Mouse (Mus musculus): ENCODE results near the gene Nme1. TPM values are rescaled to one million over a fixed set of nuclear protein-coding genes. Genes with fewer than 3 reads are reported as not detected.

Gene Nme1
- 9.5 and 87.1 TPM in 2 replicates for polyA plus RNA-seq (2012; ENCODE audit: insufficient read depth, low replicate concordance)

DNA sequence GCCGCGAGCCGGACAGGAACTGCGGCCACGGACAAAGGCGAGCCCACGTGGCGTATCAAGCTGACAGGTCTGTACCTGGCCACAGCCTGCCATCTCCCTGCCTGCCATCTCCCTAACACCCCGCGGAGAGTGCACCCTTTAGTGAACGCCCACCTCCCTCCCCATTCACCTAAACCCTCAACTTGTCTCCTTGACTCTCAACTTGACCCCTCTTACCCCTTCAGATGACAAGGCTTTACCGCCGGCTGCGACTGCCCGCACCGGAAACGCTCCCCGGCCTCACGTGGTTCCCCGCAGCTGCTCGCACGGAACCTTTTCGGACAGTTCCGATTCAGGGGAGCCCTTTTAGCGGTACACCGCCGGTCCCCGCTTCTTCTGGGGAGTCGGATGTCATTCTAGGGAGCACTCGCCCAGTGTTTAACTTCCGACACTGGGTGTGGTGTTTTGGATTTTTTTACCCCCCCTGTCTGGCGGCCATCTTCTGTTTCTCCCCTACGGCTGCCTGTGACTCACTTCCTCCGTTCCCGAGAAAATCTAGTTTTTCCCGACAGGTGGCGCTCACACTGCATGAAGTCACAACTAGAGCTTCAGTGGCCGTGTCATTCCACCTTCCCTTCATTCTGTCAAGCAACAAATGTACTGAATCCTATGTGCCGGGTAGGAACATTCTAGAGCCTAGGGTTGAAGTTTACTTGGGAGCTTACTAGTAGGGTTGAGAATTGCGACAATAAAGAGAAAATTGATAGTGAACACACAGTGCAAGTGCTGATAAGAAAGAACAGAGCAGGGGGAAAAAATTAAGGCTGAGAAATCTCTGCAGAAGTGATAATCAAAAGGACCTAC lies at the start of gene Nme1, which contains the start of gene Gm20390:
Nme1 (minus strand) TSS at position 517 of the 843 bp plus-strand sequence.
Gm20390 (minus strand) TSS at position 289 of the 843 bp plus-strand sequence.
- Histone ChIP-seq H3K4me3 (replicated peaks) (peak within 1 kb of the TSS; percentile 100), H3K9me3 (no peaks in the 10 kb centered on the region), H3K27me3 (replicated peaks) (no peaks in the 10 kb centered on the region), H3K4me1 (peaks cover 55% of the 10 kb centered on the region), H3K36me3 (replicated peaks; ENCODE audit: low read length) (peaks cover 29% of the 10 kb centered on the region)
- TF ChIP-seq FLI1 (IDR thresholded peaks at IDR 0.05; ENCODE audit: low read length) (peak; percentile 93), GATA1 (IDR thresholded peaks at IDR 0.05; ENCODE audit: borderline replicate concordance, low read length) (no peak)

DNA sequence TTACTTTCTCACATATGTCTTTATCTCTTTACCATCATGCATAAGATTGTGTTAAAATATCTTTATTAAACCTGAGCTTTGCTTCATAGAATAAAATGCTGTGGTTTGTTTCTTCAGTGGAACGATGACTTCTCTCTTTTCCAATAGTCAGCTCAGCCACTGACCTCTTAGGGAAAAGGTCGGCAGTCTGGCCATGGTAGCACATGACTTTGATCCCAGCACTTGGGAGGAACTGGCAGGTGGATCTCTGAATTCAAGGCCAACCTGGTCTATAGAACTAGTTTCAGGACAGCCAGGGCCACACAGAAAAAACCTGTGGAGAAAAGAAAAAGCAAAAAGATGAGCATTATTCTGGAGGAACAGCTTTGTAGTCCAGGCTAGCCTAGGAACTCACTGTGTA lies 35.0 kb upstream of the Nme1 start:
- peaks cover 35% of the 10 kb centered on the region for H3K4me1 ChIP-seq
- peaks cover 26% of the 10 kb centered on the region for H3K36me3 ChIP-seq (replicated peaks; ENCODE audit: low read length)
- TF ChIP-seq FLI1 (IDR thresholded peaks at IDR 0.05; ENCODE audit: low read length) (no peak), GATA1 (IDR thresholded peaks at IDR 0.05; ENCODE audit: borderline replicate concordance, low read length) (no peak)
- no peaks in the 10 kb centered on the region for H3K9me3 ChIP-seq
- no peak overlapping the region for H3K4me3 ChIP-seq (replicated peaks)
- H3K27me3 ChIP-seq (replicated peaks), result no peaks in the 10 kb centered on the region

DNA sequence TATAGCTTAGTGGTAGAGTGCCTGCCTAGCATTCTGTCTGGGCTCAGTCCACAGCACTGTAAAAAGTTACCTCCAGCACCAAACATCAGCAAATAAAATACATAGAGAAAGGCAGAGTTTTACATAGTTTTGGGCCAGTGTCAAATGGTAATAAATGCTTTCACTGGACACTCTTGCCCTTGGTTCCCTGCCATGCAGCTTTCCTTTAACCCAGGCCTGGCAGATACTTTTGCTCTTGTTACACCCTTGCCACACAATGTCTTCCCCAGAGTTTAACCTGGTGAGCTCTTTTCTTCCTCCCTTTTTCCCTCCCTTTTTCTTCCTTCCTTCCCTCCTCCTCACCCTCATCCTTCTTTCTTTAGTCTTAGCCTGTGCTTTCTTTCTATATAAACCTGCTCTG lies 31.0 kb upstream of the Nme1 start:
- Histone ChIP-seq H3K9me3 (no peaks in the 10 kb centered on the region), H3K36me3 (replicated peaks; ENCODE audit: low read length) (peaks cover 18% of the 10 kb centered on the region), H3K4me1 (peaks cover 38% of the 10 kb centered on the region), H3K27me3 (replicated peaks) (no peaks in the 10 kb centered on the region), H3K4me3 (replicated peaks) (no peak overlapping the region)
- no peak for TF ChIP-seq FLI1 (IDR thresholded peaks at IDR 0.05; ENCODE audit: low read length)
- no peak for TF ChIP-seq GATA1 (IDR thresholded peaks at IDR 0.05; ENCODE audit: borderline replicate concordance, low read length)

DNA sequence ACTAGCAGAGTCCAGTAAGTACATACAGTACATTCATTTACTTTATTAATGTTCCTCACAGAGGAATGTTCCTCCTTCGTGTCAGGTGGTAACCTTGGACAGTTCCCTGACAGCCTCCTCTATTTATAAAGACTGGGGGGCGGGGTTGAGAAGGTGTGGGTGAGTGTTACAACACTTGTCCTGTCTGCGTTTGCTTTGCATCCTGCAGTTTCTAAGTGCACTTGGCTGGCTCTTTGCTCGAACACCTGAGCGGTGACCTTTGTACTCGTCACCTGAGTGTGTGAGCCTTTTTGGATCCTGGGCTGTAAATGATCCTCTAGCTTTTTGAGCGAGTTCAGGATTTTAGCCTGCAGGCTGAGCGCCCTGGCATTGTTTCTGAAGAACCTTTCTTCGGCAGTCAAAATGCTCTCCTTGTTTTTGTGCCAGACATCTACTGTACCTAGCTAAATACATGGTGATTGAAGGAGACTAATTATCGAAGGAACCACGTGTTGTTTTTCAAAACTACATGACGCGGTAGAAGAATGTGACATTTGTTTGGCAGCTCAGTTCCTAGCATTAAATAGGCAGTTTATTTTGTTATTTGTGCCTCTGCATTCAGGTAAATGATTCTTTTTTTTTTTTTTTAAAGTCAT lies 28.9 kb upstream of the Nme1 start:
- Histone ChIP-seq H3K4me1 (peaks cover 49% of the 10 kb centered on the region), H3K4me3 (replicated peaks) (peak overlapping the region; percentile 100), H3K27me3 (replicated peaks) (no peaks in the 10 kb centered on the region), H3K9me3 (no peaks in the 10 kb centered on the region), H3K36me3 (replicated peaks; ENCODE audit: low read length) (peaks cover 8% of the 10 kb centered on the region)
- TF ChIP-seq GATA1 (IDR thresholded peaks at IDR 0.05; ENCODE audit: borderline replicate concordance, low read length) (no peak), FLI1 (IDR thresholded peaks at IDR 0.05; ENCODE audit: low read length) (no peak)

DNA sequence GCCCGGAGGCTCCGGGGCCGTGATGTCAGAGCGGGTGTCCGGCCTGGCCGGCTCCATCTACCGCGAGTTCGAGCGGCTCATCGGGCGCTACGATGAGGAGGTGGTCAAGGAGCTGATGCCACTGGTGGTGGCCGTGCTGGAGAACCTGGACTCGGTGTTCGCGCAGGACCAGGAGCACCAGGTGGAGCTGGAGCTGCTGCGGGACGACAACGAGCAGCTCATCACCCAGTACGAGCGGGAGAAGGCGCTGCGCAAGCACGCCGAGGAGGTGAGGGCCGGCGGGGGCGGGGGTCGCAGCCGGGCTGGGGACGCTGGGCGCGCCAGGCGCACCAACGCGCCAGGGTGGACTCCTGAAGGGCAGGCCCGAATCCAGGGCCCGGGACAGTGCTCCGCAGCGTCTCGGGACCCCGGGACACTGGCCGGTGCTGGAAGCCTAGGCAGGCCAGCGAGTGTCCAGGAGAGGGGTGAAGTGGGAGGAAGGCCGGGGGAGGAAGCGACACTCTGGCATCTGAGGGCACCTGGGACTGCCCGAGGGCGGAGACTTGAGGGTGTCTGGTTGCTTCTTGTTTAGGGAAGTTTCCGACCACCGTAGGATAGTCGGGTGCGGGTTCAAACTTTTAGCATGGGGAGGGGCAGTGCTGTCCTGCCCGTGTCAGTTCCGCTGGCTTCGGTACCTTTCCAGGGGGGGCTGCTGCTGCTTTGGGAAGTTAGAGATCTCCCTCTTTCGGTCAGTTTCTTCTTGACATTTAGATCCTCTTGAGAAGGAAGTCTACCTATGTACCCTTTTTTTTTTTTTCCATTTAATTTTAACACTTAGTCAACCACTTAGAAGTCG lies 28.2 kb upstream of the Nme1 start:
- Histone ChIP-seq H3K36me3 (replicated peaks; ENCODE audit: low read length) (peaks cover 7% of the 10 kb centered on the region), H3K4me1 (peaks cover 49% of the 10 kb centered on the region), H3K27me3 (replicated peaks) (no peaks in the 10 kb centered on the region), H3K4me3 (replicated peaks) (peak overlapping the region; percentile 100), H3K9me3 (no peaks in the 10 kb centered on the region)
- TF ChIP-seq GATA1 (IDR thresholded peaks at IDR 0.05; ENCODE audit: borderline replicate concordance, low read length), result no peak
- no peak for TF ChIP-seq FLI1 (IDR thresholded peaks at IDR 0.05; ENCODE audit: low read length)

DNA sequence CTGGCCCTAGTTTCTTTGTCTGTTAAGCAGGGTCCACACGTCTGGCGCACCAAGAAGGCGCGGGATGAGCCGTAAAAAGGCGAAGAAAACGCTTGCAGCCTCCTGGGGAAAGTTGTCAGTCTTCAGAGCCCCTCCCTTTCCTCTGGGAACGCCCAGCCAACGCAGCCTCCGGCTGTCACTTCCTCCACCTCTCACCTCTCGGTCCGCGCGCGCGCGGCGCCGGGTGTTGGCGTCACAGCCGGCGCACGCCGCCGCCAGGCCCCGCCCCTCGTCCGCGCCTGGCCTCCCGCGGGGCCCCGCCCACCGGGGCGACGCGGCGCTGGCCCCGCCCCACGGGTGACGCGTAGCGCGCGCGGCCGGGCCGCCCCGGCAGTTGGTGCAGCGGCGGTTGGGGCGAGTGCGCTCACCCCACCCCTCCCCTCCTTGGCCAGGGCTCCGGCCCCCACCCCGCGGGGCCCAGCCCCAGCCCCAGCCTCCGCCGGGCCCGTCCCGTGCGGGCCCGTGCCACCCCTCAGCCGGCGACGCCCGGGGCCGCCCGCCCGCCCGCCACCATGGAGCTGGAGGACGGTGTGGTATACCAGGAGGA lies 27.5 kb upstream of the Nme1 start, which contains the start of gene Spag9:
Spag9 (plus strand) TSS at position 372 of the 586 bp plus-strand sequence.
- no peak for TF ChIP-seq GATA1 (IDR thresholded peaks at IDR 0.05; ENCODE audit: borderline replicate concordance, low read length)
- no peak for TF ChIP-seq FLI1 (IDR thresholded peaks at IDR 0.05; ENCODE audit: low read length)

DNA sequence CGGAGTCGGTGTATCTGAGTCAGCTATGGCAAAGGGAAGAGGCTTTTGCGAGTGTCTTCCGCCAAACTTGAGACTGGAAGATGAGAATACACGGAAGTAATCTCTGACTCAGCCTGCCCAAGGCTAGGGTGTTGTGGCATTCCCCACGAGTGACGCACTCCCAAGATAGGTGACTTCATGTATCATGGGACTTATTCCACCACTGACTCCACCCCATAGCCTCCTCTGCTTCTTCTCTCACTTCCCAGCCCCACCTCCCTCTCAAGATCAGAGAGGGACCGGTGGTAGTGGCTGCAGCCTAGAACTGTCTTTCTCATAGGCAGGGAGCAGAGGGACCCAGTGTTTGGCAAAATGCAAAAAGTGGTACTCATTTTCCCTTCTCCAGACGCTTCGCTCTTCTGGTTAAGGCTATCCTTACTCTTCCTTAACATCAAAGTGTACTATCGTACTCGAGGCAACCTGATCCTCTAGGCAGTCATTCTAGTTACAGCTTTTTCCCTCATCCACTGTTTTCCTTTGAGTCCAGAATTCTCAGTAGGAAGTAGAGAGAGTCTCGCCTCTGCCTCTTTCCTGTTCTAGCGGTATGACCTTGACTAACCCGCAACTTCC lies 26.9 kb upstream of the Nme1 start:
- Histone ChIP-seq H3K36me3 (replicated peaks; ENCODE audit: low read length) (peaks cover 6% of the 10 kb centered on the region), H3K4me3 (replicated peaks) (peak overlapping the region; percentile 100), H3K27me3 (replicated peaks) (no peaks in the 10 kb centered on the region), H3K4me1 (peaks cover 49% of the 10 kb centered on the region), H3K9me3 (no peaks in the 10 kb centered on the region)
- no peak for TF ChIP-seq FLI1 (IDR thresholded peaks at IDR 0.05; ENCODE audit: low read length)
- TF ChIP-seq GATA1 (IDR thresholded peaks at IDR 0.05; ENCODE audit: borderline replicate concordance, low read length), result peak; percentile 39; the same call in 1 of the 3 replicates

More for the DNA sequence above, 27.5 kb upstream of the Nme1 start, which contains the start of gene Spag9:
- no peaks in the 10 kb centered on the region for H3K9me3 ChIP-seq
- peak within 1 kb of the TSS; percentile 100 for H3K4me3 ChIP-seq (replicated peaks)
- H3K36me3 ChIP-seq (replicated peaks; ENCODE audit: low read length), result peaks cover 7% of the 10 kb centered on the region
- H3K27me3 ChIP-seq (replicated peaks), result no peaks in the 10 kb centered on the region
- H3K4me1 ChIP-seq, result peaks cover 49% of the 10 kb centered on the region

DNA sequence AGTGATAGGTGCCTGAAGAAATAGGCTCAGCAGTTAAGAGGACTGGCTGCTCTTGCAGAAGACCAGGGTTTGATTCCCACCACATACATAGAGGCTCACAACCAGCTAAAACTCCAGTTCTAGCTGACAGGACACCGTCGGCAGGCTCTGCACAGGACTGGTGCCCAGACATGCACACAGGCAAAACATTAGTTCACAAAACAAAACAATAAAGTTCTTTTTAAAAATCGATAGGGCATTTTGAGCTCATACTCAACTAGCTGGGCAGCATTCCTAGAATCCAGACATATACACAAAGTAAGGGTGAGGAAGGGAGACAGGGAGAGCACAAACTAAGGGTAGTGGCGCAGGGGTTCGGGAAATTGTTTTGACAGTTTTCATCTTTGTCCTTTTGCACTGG lies 26.2 kb upstream of the Nme1 start:
- Histone ChIP-seq H3K36me3 (replicated peaks; ENCODE audit: low read length) (peaks cover 4% of the 10 kb centered on the region), H3K9me3 (no peaks in the 10 kb centered on the region), H3K4me1 (peaks cover 42% of the 10 kb centered on the region), H3K27me3 (replicated peaks) (no peaks in the 10 kb centered on the region), H3K4me3 (replicated peaks) (peak overlapping the region; percentile 100)
- TF ChIP-seq FLI1 (IDR thresholded peaks at IDR 0.05; ENCODE audit: low read length) (no peak), GATA1 (IDR thresholded peaks at IDR 0.05; ENCODE audit: borderline replicate concordance, low read length) (no peak)
